Mouse (Mus musculus) stomach, embryonic 16.5 days (tissue): Measurements from ENCODE around the gene Uox. TPM values are rescaled to one million over a fixed set of nuclear protein-coding genes. Genes with fewer than 3 reads are reported as not detected.

Experiments
- ATAC-seq: fragments of 200-750 bp; cut with Nextera tagmentation; 2 replicates; pipeline ENCODE4 v1.8.0; 2017; ENCODE audit warnings: moderate number of reproducible peaks, moderate TSS enrichment; ENCODE audit not compliant: insufficient read depth, low FRiP score
- H3K27ac ChIP-seq: fragments of 300-500 bp; sonication (generic); 2 replicates; pipeline ENCODE4 v1.5.1; 2014; ENCODE audit warnings: low read length
- H3K27me3 ChIP-seq: fragments of 300-500 bp; sonication (generic); 2 replicates; pipeline ENCODE4 v1.6.1; 2014; ENCODE audit warnings: low read length, control low read depth, mixed read lengths; ENCODE audit not compliant: control insufficient read depth, insufficient read depth
- H3K36me3 ChIP-seq: fragments of 300-500 bp; sonication (generic); 2 replicates; pipeline ENCODE4 v1.6.1; 2014; ENCODE audit warnings: low read length; ENCODE audit not compliant: control insufficient read depth, insufficient read depth
- H3K4me1 ChIP-seq: fragments of 300-500 bp; sonication (generic); 2 replicates; pipeline ENCODE4 v1.6.1; 2014; ENCODE audit warnings: low read length, control low read depth, mixed read lengths; ENCODE audit not compliant: control insufficient read depth, insufficient read depth
- H3K4me2 ChIP-seq: fragments of 300-500 bp; sonication (generic); 2 replicates; pipeline ENCODE4 v1.6.1; 2014; ENCODE audit warnings: low read depth, low read length, mixed read lengths
- H3K4me3 ChIP-seq: fragments of 300-500 bp; sonication (generic); replicated peaks from 2 replicates; pipeline ENCODE4 v1.5.1; 2014; ENCODE audit warnings: mild to moderate bottlenecking, low read length
- H3K9ac ChIP-seq: fragments of 300-500 bp; sonication (generic); 2 replicates; pipeline ENCODE4 v1.6.1; 2014; ENCODE audit warnings: low read length
- H3K9me3 ChIP-seq: fragments of 300-500 bp; sonication (generic); replicated peaks from 2 replicates; pipeline ENCODE4 v1.6.1; 2016; ENCODE audit warnings: low read length, control low read depth; ENCODE audit not compliant: control insufficient read depth
- WGBS: fragments of 180-500 bp; shearing (Covaris S2); extraction: QIAGEN DNeasy Blood & Tissue Kit; methylation state at CpG from one replicate; pipeline ENCODE4 v1.1.7; 2014; 5-methylcytosine and 5-hydroxymethylcytosine counted together
- polyA plus RNA-seq: library from polyadenylated mRNA; unstranded; fragments of >200 nt; fragmentation: Nextera tagmentation; extraction: Ambion mirVana; gene quantifications from 2 replicates; pipeline ENCODE4 v1.2.1, GENCODE M21; 2015

The Uox gene
- polyA plus RNA-seq, 1 experiment from 2014 or later, result 3.4 TPM

GRCm38 (mm10) chr3:146621966-146622365, 51.7 kb downstream of the Uox start:
- H3K9ac ChIP-seq, result no peak overlapping the region
- H3K36me3 ChIP-seq, result no peaks in the 10 kb centered on the region
- no peak overlapping the region for H3K4me3 ChIP-seq
- no peaks in the 10 kb centered on the region for H3K27me3 ChIP-seq
- no peaks in the 10 kb centered on the region for H3K4me1 ChIP-seq
- no peak for ATAC-seq
- H3K4me2 ChIP-seq, result no peak overlapping the region
- no peaks in the 10 kb centered on the region for H3K9me3 ChIP-seq
- 85% methylated on average over 11 of the region's 11 CpGs for WGBS
- no peak overlapping the region for H3K27ac ChIP-seq

- H3K4me1 ChIP-seq, result no peaks in the 10 kb centered on the region
- WGBS, result 81% methylated on average over 4 of the region's 4 CpGs
- ATAC-seq, result no peak
- H3K36me3 ChIP-seq, result no peaks in the 10 kb centered on the region
- no peak overlapping the region for H3K9ac ChIP-seq
- no peak overlapping the region for H3K4me3 ChIP-seq
- no peak overlapping the region for H3K27ac ChIP-seq
- H3K4me2 ChIP-seq, result no peak overlapping the region
- no peaks in the 10 kb centered on the region for H3K27me3 ChIP-seq
- no peaks in the 10 kb centered on the region for H3K9me3 ChIP-seq
Observed at GRCm38 (mm10) chr3:146625766-146626165, 55.5 kb downstream of the Uox start.

DNA sequence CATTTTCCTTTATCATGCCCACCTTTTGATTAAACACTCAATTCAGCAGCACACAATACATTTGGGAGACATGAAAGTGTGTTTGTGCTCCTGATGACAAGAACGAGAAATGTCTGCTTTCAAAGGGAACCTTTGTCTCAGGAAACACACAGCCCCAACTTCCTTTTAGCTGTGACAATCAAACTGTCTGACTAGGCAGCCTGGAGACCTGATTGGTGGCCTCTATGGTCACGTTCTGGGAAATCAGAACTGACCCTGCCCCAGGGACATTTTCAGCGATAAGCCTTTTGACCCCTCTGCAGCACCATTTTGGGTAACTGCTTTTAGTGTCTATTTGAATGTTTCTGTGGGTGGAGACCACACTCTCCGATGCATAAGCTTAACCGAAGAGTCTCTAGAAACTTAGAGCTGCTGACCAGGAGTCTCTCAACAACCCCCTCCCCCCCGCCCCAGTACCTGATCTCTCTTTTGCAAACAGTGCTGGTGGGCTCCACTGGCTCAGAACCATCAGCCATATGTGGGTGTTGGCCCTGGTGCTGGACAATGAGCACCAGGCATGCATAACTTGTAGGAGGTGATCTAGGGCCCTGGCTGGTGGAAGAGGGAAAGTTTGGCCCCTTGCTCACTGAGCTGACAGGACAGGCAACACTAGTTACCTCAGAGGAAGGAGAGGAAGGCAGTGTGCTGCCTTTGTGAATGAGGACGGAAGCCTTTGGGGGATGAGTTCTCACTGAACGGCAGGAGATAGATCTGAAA, 58.2 kb downstream of the Uox start:
- H3K27me3 ChIP-seq, result no peaks in the 10 kb centered on the region
- ATAC-seq, result no peak
- H3K4me3 ChIP-seq, result no peak overlapping the region
- no peaks in the 10 kb centered on the region for H3K9me3 ChIP-seq
- 66% methylated on average over 8 of the region's 8 CpGs for WGBS
- no peaks in the 10 kb centered on the region for H3K4me1 ChIP-seq
- no peak overlapping the region for H3K9ac ChIP-seq
- H3K36me3 ChIP-seq, result no peaks in the 10 kb centered on the region
- no peak overlapping the region for H3K27ac ChIP-seq
- no peak overlapping the region for H3K4me2 ChIP-seq

DNA sequence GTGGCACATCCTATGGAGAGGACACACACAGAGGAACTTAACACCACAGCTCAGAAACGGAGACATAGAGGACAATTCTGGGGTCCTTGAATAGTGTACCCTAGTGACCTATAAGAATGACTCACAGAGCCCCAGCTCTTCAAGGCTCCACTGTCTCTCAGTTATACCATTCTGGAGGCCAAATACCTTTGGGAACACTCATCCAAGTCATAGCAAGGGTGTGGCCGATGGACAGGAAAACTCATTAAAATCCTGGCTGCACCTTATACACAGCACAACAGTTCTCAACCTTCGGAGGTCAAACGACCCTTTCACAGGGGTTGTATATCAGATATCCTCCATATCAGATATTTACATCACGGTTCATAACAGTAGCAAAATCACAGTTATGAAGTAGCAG, 62.3 kb downstream of the Uox start:
- Histone ChIP-seq H3K9ac (no peak overlapping the region), H3K27me3 (no peaks in the 10 kb centered on the region), H3K4me1 (no peaks in the 10 kb centered on the region), H3K9me3 (no peaks in the 10 kb centered on the region), H3K36me3 (no peaks in the 10 kb centered on the region), H3K27ac (no peak overlapping the region), H3K4me3 (no peak overlapping the region), H3K4me2 (no peak overlapping the region)
- ATAC-seq, result no peak
- 80% methylated on average over 5 of the region's 5 CpGs for WGBS

- no peaks in the 10 kb centered on the region for H3K36me3 ChIP-seq
- ATAC-seq, result no peak
- 41% methylated on average over 4 of the region's 4 CpGs for WGBS
- no peaks in the 10 kb centered on the region for H3K9me3 ChIP-seq
- H3K27me3 ChIP-seq, result no peaks in the 10 kb centered on the region
- no peaks in the 10 kb centered on the region for H3K4me1 ChIP-seq
- no peak overlapping the region for H3K4me3 ChIP-seq
- no peak overlapping the region for H3K4me2 ChIP-seq
- H3K9ac ChIP-seq, result no peak overlapping the region
- no peak overlapping the region for H3K27ac ChIP-seq
Observed at GRCm38 (mm10) chr3:146641818-146642427, 71.7 kb downstream of the Uox start.

DNA sequence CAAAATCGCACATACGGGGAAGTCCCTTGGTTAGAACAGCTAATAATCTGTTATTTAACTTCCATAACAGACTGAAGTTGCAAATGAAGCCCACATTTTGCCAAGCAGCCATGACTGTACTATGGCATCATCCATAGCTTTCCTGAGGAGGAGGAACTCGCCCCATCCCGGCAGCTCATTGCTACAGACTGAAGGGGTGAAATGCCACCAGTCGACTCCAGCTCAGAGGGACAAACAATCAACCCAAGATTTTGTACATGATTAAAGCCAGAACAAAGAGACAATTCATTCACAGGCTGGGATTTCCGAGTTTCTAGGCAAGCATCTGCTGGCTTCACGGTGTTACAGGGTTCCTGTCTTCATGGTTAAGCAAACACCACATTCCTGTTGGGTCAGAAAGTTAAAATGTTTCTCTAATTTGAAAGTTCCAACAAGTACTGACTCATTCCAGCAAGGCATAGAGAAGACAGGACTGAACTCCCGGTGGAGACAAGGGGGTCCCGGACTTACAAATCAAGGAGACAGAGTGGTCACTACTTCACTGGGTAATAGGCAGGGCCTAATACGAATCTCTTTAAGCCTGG, 79.2 kb downstream of the Uox start:
- H3K9me3 ChIP-seq, result no peaks in the 10 kb centered on the region
- no peaks in the 10 kb centered on the region for H3K27me3 ChIP-seq
- H3K4me2 ChIP-seq, result no peak overlapping the region
- H3K4me3 ChIP-seq, result no peak overlapping the region
- no peak overlapping the region for H3K9ac ChIP-seq
- WGBS, result 64% methylated on average over 10 of the region's 10 CpGs
- H3K4me1 ChIP-seq, result no peaks in the 10 kb centered on the region
- H3K27ac ChIP-seq, result no peak overlapping the region
- no peak for ATAC-seq
- H3K36me3 ChIP-seq, result no peaks in the 10 kb centered on the region

- WGBS, result 76% methylated on average over 10 of the region's 10 CpGs
- H3K9ac ChIP-seq, result no peak overlapping the region
- no peak overlapping the region for H3K4me3 ChIP-seq
- no peaks in the 10 kb centered on the region; the same call in 1 of the 2 replicates for H3K4me1 ChIP-seq
- H3K27ac ChIP-seq, result no peak overlapping the region
- no peak for ATAC-seq
- H3K27me3 ChIP-seq, result no peaks in the 10 kb centered on the region
- H3K36me3 ChIP-seq, result no peaks in the 10 kb centered on the region
- H3K4me2 ChIP-seq, result no peak overlapping the region
- no peaks in the 10 kb centered on the region for H3K9me3 ChIP-seq
Observed at GRCm38 (mm10) chr3:146650716-146651115, 80.5 kb downstream of the Uox start.

DNA sequence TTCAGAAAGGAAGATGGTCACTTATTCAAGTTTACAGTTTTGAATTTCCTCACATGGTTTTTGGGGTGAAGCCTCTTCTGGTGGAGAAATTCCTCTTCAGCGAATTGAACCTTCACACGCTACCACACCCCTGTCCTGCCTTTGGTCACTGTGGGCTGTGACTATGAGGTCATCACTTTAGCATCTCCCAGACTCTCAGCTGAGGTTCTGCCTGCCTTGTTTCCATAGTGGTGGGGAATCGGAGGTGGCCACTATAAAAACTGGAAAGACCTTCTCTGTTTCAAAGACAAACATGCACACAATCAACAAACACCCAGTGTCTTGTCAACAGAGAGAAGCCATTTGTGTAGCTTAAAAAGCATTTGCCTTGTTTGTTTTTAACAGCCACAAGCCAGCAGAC, 81.0 kb downstream of the Uox start, which contains the start of gene 4930503B20Rik:
Gene 4930503B20Rik, minus strand, starts transcription at position 101 of the 400 bp plus-strand sequence.
- ATAC-seq, result no peak
- Histone ChIP-seq H3K4me3 (no peak within 1 kb of the TSS), H3K4me1 (no peaks in the 10 kb centered on the region; the same call in 1 of the 2 replicates), H3K4me2 (no peak within 1 kb of the TSS), H3K9ac (no peak within 1 kb of the TSS), H3K9me3 (no peaks in the 10 kb centered on the region), H3K27me3 (no peaks in the 10 kb centered on the region), H3K27ac (no peak within 1 kb of the TSS), H3K36me3 (no peaks in the 10 kb centered on the region)
- 78% methylated on average over 3 of the region's 3 CpGs for WGBS

GRCm38 (mm10) chr3:146652431-146652830, 82.2 kb downstream of the Uox start:
- no peak overlapping the region for H3K4me3 ChIP-seq
- H3K9ac ChIP-seq, result no peak overlapping the region
- no peak overlapping the region for H3K4me2 ChIP-seq
- no peak overlapping the region for H3K27ac ChIP-seq
- no peaks in the 10 kb centered on the region for H3K27me3 ChIP-seq
- H3K9me3 ChIP-seq, result no peaks in the 10 kb centered on the region
- no peak for ATAC-seq
- WGBS, result 87% methylated on average over 5 of the region's 5 CpGs
- no peaks in the 10 kb centered on the region for H3K36me3 ChIP-seq
- H3K4me1 ChIP-seq, result no peaks in the 10 kb centered on the region; the same call in 1 of the 2 replicates
